Mouse (Mus musculus) myocyte (in vitro differentiated cells): ENCODE measurements around the gene Fam117a.

ENCODE experiments used
- E2F4 ChIP-seq: IDR thresholded peaks from one replicate; pipeline ENCODE4 v1.6.1; 2011; ENCODE audit warnings: mild to moderate bottlenecking, control low read depth, moderate library complexity; ENCODE audit not compliant: insufficient read depth
- MYOD1 ChIP-seq, 3 experiments: IDR thresholded peaks; one replicate each; pipeline ENCODE4 v1.6.1; 2011; ENCODE audit warnings: control low read depth in 2 of 3, low read depth in 2 of 3, mild to moderate bottlenecking in 2 of 3, moderate library complexity in 1 of 3; ENCODE audit not compliant: insufficient read length in 2 of 3, control insufficient read depth in 1 of 3
- MYOG ChIP-seq, 3 experiments: IDR thresholded peaks; one replicate each; pipeline ENCODE4 v1.6.1; 2011; ENCODE audit warnings: control low read depth in 2 of 3, low read depth in 2 of 3, mild to moderate bottlenecking in 2 of 3; ENCODE audit not compliant: insufficient read length in 2 of 3, control insufficient read depth in 1 of 3, insufficient read depth in 1 of 3
- POLR2A ChIP-seq: IDR thresholded peaks from one replicate; pipeline ENCODE4 v1.6.1; 2011; ENCODE audit warnings: low read depth, mild to moderate bottlenecking, control low read depth, moderate library complexity; ENCODE audit not compliant: insufficient read length
- POLR2AphosphoS2 ChIP-seq: IDR thresholded peaks from one replicate; pipeline ENCODE4 v1.6.1; 2011; ENCODE audit warnings: low read depth, control low read depth; ENCODE audit not compliant: insufficient read length
- SRF ChIP-seq: IDR thresholded peaks from one replicate; pipeline ENCODE4 v1.6.1; 2011; ENCODE audit warnings: low read depth; ENCODE audit not compliant: control insufficient read depth, insufficient read length
- TCF12 ChIP-seq: IDR thresholded peaks from one replicate; pipeline ENCODE4 v1.6.1; 2011; ENCODE audit warnings: mild to moderate bottlenecking, control low read depth; ENCODE audit not compliant: poor library complexity, insufficient read depth, severe bottlenecking

- TF ChIP-seq POLR2A (peak; percentile 78), E2F4 (peak; percentile 17), MYOD1 (IDR thresholded peaks at IDR 0.05; ENCODE audit: control insufficient read depth in 1 of 3, insufficient read length in 2 of 3, low read depth in 2 of 3) (peak in 2 of 3 experiments; percentile 41 to 83), POLR2AphosphoS2 (peak; percentile 83), TCF12 (no peak), MYOG (IDR thresholded peaks at IDR 0.05; ENCODE audit: control insufficient read depth in 1 of 3, insufficient read depth in 1 of 3, insufficient read length in 2 of 3, low read depth in 2 of 3) (peak in 2 of 3 experiments; percentile 22 to 59), SRF (peak; percentile 18)
These were observed 77.1 kb downstream of the Fam117a start, which contains the start of gene Spop for GRCm38 (mm10) chr11:95413641-95414535.
